Mouse (Mus musculus) lung, adult 2 months (tissue): ENCODE results near the gene Ptprm. TPM values are rescaled to one million over a fixed set of nuclear protein-coding genes. Genes with fewer than 3 reads are reported as not detected.

Experiments used
- DNase-seq: peaks from one replicate; pipeline ENCODE4 v3.0.0; 2022
- H3K4me1 ChIP-seq: fragments of 200-500 bp; 2 replicates; pipeline ENCODE4 v1.6.1; 2011; ENCODE audit warnings: low read length; ENCODE audit not compliant: control insufficient read depth, insufficient read depth
- H3K4me3 ChIP-seq: fragments of 200-500 bp; replicated peaks from 2 replicates; pipeline ENCODE3; 2011; ENCODE audit warnings: low read depth, mild to moderate bottlenecking, control low read depth, low read length; ENCODE audit errors: extremely low read depth
- CTCF ChIP-seq: fragments of 200-500 bp; IDR thresholded peaks from 2 replicates; pipeline ENCODE4 v1.5.1; 2011; ENCODE audit warnings: mild to moderate bottlenecking, low read length, control low read depth; ENCODE audit not compliant: insufficient read depth
- POLR2A ChIP-seq: fragments of 200-500 bp; IDR thresholded peaks from 2 replicates; pipeline ENCODE4 v1.6.1; 2011; ENCODE audit warnings: low read depth, mild to moderate bottlenecking, control low read depth, low read length, borderline replicate concordance; ENCODE audit errors: extremely low read depth
- WGBS: fragments of 180-500 bp; shearing (Covaris S2); methylation state at CpG from one replicate; pipeline ENCODE4 v1.1.7; 2018; 5-methylcytosine and 5-hydroxymethylcytosine counted together
- polyA plus RNA-seq: library from polyadenylated mRNA; depleted of rRNA; stranded (reverse); fragments of >200 nt; gene quantifications from 2 replicates; pipeline ENCODE4 v1.2.3, GENCODE M21; 2012

The Ptprm gene
- polyA plus RNA-seq, 1 experiment = 69.9 TPM

GRCm38 (mm10) chr17:67008137-67008536, 346.1 kb downstream of the Ptprm start:
- 95% methylated on average over 9 of the region's 9 CpGs for WGBS
- Histone ChIP-seq H3K4me1 (no peaks in the 10 kb centered on the region; the same call in 1 of the 2 replicates), H3K4me3 (no peak overlapping the region)
- DNase-seq = no peak
- TF ChIP-seq POLR2A (no peak), CTCF (no peak)

DNA sequence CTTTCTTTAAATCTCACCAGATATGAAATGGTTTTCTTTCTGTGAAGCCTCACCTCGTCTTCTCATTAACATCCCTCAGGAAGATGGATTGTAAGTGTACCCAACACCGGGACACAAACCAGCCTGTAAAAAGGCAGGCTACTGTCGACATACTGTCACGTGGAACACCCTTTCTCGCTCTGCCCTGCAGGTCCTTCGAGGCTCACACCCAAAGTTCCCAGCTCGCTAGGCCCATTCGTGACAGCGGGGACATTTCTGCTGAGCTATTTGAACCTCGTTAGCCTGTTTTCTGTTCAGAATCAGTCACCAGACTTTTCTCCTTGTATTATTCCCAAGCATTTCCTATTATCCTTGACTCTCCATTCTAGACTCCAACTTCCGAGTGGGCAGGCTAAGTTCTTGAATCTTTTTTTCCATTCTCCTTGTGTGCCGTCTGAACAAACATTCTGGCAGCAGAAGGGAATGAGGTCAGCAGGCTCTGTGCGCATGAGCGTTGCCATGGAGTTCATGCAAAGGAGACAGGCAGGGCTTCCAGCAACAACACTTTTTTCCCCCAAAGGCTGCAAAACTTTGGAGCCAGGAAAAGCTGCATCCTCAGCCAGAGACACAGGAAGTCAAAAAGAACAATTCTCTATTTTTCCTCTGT, 347.4 kb downstream of the Ptprm start:
- no peak for TF ChIP-seq CTCF
- 62% methylated on average over 14 of the region's 14 CpGs for WGBS
- H3K4me3 ChIP-seq = no peak overlapping the region
- no peaks in the 10 kb centered on the region; the same call in 1 of the 2 replicates for H3K4me1 ChIP-seq
- peak; percentile 34 for DNase-seq

GRCm38 (mm10) chr17:66996882-66997281, 357.4 kb downstream of the Ptprm start:
- no peak for DNase-seq
- no peaks in the 10 kb centered on the region for H3K4me1 ChIP-seq
- no peak for TF ChIP-seq POLR2A
- WGBS = 67% methylated on average over 2 of the region's 2 CpGs
- H3K4me3 ChIP-seq = no peak overlapping the region

DNA sequence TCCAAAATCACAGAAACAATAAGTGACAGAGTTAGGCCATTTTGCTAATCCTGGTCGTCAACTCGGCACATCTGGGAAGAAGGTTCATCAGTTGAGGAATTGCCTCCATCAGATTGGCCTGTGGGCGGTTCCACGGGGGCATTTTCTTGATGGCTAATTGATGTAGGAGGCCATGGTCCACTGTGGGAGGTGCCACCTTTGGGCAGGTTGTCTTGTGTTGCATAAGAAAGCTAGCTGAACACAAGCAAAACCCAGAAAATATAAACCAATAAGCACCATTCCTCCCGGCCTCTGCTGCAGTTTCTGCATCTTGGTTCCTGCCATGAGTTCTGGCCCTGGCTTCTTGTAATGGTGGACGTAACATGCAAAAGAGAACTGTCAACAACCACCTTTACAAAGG, 358.2 kb downstream of the Ptprm start:
- Histone ChIP-seq H3K4me3 (no peak overlapping the region), H3K4me1 (no peaks in the 10 kb centered on the region)
- DNase-seq = no peak
- 95% methylated on average over 6 of the region's 6 CpGs for WGBS
- TF ChIP-seq CTCF = no peak
- TF ChIP-seq POLR2A = no peak

DNA sequence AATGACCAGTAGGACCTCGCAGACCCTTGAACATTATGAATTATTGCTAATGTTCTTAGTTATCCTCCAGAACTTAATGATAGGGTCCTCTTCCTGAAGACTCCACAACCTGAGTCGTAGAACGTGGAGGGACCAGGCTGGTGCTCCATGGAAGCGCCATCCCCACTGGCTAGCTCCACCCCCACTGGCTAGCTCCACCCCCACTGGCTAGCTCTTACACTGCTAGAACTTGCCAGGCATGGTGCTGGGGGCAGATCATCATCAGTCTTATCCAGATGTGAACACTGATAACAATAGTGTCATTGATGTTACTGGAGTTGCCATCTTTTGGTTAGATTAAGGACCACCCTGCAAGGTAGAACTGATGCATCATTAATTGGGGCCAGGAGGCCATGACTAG, 362.4 kb downstream of the Ptprm start:
- no peak for TF ChIP-seq POLR2A
- no peak for TF ChIP-seq CTCF
- DNase-seq = no peak
- 90% methylated on average over 4 of the region's 4 CpGs for WGBS
- Histone ChIP-seq H3K4me1 (peaks cover 2% of the 10 kb centered on the region), H3K4me3 (no peak overlapping the region)

- Histone ChIP-seq H3K4me1 (peaks cover 2% of the 10 kb centered on the region), H3K4me3 (no peak overlapping the region)
- WGBS = 59% methylated on average over 2 of the region's 2 CpGs
- TF ChIP-seq CTCF (no peak), POLR2A (no peak)
- DNase-seq = no peak
Observed at GRCm38 (mm10) chr17:66990761-66991160, 363.5 kb downstream of the Ptprm start.

- Histone ChIP-seq H3K4me3 (no peak overlapping the region), H3K4me1 (peaks cover 2% of the 10 kb centered on the region)
- TF ChIP-seq POLR2A (no peak), CTCF (no peak)
- WGBS = 73% methylated on average over 1 of the region's 1 CpGs
- DNase-seq = no peak
Observed at GRCm38 (mm10) chr17:66988014-66988413, 366.2 kb downstream of the Ptprm start.

DNA sequence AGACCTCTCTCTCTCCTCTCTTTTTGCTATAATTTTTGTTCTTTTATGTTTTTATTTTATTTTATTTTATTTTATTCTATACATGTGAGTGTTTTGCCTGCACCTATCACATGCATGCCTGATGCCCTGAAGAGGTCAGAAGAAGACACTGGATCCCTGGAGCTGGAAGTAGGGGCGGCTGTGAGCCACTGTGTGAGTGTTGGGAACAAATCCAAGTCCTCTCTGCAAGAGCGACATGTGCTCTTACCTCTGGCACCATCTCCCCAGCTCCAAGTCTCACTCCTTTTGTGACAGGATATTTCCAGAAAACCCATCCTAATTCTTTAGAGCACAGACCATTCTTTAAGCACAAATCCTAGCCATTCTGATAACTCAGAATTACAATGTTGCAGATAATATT, 372.6 kb downstream of the Ptprm start:
- TF ChIP-seq CTCF (no peak), POLR2A (no peak)
- no peak for DNase-seq
- Histone ChIP-seq H3K4me1 (no peaks in the 10 kb centered on the region), H3K4me3 (no peak overlapping the region)
- 39% methylated on average over 2 of the region's 2 CpGs for WGBS

- WGBS = 48% methylated on average over 5 of the region's 5 CpGs
- no peak for DNase-seq
- Histone ChIP-seq H3K4me1 (no peaks in the 10 kb centered on the region), H3K4me3 (no peak overlapping the region)
- no peak for TF ChIP-seq POLR2A
- TF ChIP-seq CTCF = no peak
Observed at GRCm38 (mm10) chr17:66979971-66980370, 374.3 kb downstream of the Ptprm start.

DNA sequence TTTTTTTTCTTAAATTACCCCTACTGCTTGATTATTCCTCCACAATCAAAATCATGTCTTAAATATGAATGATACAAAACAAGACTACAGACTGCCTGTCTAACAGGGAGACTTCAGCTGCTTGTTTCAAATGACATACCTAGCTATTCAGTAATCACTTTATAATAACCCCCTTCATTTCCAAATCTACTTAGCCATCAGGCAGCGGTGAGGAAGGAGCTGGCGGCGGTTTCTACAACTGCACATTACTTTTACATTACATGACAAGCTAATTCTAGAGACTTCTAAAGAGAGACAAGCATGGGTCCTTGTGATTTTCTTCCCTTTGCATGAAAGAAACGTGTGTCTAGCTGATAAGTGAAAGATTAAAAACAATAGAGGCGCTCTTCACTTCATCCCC, 377.8 kb downstream of the Ptprm start:
- Histone ChIP-seq H3K4me3 (no peak overlapping the region), H3K4me1 (no peaks in the 10 kb centered on the region)
- WGBS = 87% methylated on average over 5 of the region's 5 CpGs
- TF ChIP-seq POLR2A (no peak), CTCF (no peak)
- DNase-seq = no peak
